Mouse (Mus musculus): ENCODE results near the gene Saa4.
"Not testable (repeated sequence)": the region's sequence is repeated elsewhere in the genome, so short reads cannot be mapped to it uniquely, and the experiment has no call there.

Gene Saa4

DNA sequence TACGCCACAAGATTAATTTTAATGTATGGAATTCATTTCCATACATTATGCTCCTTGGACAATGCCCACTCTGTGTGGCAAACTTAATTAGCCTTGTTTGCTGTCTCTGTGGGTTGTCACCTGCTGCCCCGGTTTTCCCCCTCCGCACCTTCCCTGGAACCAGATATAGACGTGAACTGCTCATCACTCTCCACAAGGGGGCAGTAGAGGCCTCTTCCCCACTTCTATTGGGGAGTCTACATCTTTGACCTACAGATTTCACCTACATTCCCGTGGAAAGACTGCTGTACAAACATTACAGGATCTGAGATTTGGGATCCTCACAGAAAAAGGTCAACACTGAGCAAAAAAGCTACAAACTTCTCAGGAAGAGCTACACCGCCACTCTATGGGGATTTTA is 17.9 kb downstream of the Saa4 start:
- DNase-seq = peak; percentile 61

DNA sequence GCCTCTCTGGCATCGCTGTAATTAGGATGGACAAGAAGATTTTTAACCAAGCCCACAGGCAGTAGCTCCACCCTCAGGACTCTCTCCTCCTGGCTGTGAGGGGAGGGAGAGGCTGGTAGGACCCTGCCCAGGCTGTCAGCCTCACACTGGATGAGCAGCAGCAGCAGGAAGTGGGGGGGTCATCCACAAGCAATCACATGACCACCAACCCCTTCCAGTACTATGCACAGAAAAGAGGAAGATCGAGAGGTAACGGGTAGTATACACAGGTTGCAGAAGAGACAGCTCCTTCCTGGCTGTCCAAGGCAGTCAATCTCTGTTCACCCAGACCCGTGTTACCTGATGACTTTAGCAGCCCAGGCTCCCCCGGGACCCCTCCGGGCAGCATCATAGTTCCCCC is 20.2 kb downstream of the Saa4 start:
- DNase-seq = no peak

DNA sequence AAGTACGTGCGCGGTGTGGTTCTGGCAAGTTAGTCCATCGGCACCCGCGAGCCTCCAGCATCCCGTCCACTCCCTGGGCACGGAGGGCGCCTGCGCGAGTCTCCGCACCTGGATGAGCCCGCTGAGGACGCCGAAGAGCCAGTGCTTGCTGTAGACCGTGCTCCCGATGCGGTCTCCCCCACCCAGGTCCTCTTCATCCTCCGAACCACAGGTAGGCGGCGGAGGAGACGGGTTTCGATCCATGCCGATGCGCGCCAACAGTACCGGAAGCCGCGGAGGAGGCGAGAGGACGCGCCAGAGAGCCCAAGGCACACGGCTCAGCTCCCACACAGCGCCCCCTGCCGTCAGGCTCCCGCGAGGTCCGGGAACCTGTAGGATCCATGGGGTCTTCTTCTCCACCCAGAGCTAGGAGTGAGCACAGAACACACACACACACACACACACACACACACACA is 22.0 kb downstream of the Saa4 start, which contains the start of gene Saal1:
Gene Saal1, minus strand, starts transcription at position 291 of the 455 bp plus-strand sequence.
- peak; percentile 80 for DNase-seq

DNA sequence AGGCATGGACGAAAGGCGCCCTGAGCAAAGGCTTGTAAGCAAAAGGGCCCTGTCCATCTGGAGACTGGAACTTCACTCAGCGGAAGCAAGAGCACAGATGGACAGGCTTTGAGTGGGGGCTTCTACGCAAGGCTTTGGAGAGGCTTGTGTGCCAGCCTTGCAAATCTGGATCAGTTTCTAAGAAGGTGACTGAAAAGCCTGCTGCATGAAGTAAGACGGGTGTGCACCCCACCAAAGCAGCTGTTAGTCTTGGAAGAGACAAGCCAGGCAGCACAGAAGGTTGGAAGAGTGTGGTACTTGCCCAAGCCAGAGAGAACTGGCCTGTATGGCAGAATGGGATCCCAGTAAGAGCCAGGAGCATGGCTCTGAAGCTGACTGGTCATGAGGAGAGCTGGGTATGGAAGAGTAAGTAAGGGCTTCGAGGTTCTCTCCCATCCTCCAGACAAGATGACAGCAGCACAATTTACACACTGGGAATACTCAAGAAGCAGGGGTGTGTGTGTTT is 31.8 kb downstream of the Saa4 start:
- DNase-seq = no peak

DNA sequence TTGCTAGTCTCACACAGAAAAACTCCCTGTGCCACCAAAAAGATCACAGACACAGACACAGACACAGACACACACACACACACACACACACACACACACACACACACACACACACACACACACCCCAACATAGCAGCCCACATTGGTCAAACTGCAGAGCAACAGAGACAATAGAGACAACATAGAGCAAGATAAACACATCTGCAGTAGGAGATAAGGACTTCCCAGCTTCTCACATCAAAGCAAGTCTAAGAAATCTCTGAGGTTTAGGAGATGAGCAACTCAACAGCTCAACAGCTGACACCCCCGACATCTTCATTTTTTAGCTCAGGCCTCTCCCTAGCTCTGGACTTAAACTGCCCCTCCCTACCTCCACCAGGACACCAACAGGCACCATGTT is 35.6 kb downstream of the Saa4 start:
- DNase-seq = no peak

DNA sequence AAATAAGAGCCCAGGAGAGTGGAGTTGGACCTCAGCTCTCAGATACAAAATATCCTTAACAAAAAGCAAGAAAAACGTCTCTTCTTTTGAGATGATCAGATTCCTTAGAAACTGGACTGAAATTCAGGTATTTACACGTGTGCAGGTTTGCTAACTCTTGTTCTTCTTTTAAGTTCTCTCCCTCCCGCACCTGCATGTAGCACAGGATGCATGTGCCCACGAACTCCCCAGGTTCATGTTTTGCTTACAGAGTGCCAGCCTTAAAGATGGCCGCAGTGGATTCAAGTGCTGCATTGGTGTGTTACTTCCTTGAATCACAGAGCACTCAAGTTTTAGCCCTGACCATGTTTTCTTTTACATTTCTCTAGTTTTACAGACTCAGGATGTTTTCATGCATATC is 45.6 kb downstream of the Saa4 start:
- DNase-seq = no peak

DNA sequence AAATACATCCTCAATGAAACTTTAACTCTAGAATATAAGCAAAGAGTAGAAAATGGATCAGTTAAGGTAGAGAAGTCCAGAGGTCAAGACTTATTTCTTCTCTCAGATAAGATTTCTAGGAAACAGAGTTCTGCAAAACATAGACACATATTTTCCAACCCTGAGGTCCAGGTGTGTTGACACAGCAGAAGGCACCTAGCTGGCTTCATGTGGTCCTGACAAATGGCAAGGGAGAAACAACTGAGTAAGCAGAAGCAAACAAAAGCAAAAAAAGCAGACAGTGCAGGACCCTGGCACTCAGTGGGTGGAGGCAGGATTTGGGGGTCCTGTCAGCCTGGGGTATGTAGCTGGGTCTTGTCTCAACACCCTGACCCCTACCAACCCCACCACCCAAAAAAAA is 51.7 kb downstream of the Saa4 start:
- DNase-seq = no peak

DNA sequence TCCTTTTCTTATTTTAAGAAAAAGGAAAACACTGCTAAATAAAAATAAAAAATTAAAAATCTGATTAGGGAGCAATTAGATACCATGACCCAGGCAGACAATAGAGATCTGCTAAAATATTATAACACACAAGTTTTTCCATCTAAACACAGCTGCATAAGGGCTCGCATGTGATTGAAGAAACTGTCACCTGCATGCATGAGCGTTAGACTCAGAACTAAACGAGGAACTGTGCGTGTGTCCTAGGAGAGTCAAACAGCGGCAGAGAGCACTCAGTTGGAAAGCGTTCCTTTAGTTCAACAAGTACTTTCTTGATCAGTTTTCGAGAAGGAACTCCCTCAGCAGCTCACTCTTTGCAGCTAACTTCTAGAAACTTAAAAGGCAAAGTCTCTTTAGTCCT is 53.4 kb downstream of the Saa4 start:
- DNase-seq = not testable (repeated sequence)

DNA sequence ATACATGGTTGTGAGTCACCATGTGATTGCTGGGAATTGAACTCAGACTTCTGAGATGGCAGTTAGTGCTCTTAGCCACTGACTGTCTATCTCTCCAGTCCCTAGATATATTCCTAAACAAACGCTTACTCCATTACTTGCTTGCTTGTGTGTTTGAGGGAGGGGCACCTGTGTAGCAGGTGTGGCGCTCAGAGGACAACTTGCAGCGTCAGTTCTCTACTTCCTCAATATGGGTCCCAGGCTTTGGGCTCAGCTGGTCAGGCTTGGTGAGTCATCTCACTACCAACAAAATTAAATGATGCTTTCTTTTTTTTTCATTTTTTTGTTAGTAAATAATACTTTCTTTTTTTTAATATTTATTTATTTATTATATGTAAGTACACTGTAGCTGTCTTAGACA is 54.0 kb downstream of the Saa4 start:
- DNase-seq = no peak
